Mouse (Mus musculus): ENCODE data around the gene Cckbr.
"Not testable (repeated sequence)": the region's sequence is repeated elsewhere in the genome, so short reads cannot be mapped to it uniquely, and the experiment has no call there.

Cckbr gene

DNA sequence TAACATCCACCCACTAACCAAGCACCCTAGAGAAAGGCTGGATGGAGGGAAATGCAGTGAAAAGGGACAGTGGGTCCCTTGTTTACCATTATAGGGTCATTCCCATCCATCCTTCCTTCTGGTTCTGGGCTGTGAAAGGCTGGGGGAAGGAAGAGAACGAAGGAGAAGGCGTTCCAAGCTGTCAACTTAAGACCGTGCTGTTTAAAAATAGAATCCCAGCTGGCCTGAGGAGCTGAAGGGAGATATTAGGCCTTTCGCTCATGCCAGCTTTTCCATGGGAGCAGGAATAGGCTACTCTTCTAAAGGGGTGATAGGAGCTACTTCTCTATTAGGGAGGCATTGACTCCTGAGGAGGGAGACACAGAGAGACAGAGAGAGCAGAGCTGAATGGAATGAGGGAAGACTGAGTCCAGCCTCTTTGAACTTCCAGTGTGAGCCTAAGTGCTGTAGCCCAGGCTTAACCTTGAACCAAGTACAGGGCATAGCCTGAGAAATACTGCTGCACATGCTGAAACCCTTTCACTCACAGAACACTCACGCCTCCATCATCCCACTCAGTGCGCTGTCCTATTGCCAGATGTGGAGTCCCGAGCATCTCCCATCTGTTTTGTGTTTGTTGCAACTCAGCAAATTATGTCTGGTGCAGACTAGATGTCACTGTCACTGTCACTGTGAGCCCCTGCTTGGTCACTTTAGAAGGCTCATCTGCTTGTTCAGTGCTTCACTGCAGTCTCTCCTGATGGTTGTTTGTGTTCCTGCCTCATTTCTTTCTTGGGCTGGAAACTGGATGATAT, 12.6 kb downstream of the Cckbr start:
- no peak for DNase-seq (ENCODE audit: low read depth, low spot score)

- DNase-seq (ENCODE audit: low read depth, low spot score) = no peak
These were observed 15.9 kb downstream of the Cckbr start for GRCm38 (mm10) chr7:105441426-105441825.

- DNase-seq (ENCODE audit: low read depth, low spot score) = no peak
These were observed 19.5 kb downstream of the Cckbr start for GRCm38 (mm10) chr7:105445076-105445475.

DNA sequence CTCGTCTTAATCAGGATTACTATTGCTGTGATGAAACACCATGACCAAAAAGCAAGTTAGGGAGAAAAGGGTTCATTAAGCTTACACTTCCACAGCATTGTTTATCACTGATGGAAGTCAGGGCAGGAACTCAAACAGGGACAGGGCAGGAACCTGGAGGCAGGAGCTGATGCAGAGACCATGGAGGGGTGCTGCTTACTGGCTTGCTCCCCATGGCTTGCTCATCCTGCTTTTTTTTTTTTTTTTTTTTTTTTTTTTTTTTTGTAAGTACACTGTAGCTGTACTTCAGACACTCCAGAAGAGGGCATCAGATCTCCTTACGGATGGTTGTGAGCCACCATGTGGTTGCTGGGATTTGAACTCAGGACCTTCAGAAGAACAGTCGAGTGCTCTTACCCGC, 27.8 kb downstream of the Cckbr start:
- not testable (repeated sequence) for DNase-seq (ENCODE audit: low read depth, low spot score)

DNA sequence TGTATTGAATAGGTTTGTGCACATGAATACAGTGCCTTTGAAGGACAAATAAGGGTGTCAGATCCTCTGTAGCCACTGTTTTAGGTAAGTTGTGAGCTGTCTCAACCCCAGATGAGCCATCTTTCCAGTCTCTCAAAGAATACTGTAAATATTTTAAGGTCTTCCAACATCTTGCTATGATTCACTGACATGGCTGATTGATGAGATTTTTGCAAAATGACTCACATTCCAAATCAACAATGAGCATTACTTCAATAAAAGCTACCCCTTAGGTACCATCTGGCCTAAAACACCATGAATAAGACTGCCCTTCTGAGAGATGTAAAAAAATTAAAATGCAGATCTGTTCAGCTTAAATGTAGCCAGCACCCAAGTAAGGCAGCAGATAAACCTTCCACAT, 33.0 kb downstream of the Cckbr start:
- DNase-seq (ENCODE audit: low read depth, low spot score) = no peak

GRCm38 (mm10) chr7:105465505-105465904, 40.0 kb downstream of the Cckbr start:
- not testable (repeated sequence) for DNase-seq (ENCODE audit: low read depth, low spot score)

DNA sequence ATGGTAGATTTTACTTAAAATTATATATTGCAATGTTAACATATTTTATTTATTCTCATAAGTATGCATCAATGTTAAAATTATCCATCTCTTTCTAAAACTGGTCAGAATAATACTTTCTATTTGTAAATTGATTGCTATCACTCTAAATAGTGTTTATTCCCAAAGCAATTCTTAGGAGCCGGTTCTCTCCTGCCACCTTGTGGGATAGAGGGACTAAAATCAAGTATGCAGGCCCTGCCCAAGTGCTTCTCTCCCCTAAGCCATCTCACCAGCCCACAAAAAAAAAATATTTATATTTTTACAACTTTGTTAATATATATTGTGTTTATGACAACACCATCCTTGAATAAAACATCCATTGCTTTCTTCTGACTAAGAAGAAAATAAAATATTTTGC, 47.1 kb downstream of the Cckbr start:
- DNase-seq (ENCODE audit: low read depth, low spot score) = no peak

GRCm38 (mm10) chr7:105474771-105475315, 49.3 kb downstream of the Cckbr start:
- DNase-seq (ENCODE audit: low read depth, low spot score) = no peak

GRCm38 (mm10) chr7:105475396-105475949, 49.9 kb downstream of the Cckbr start:
- DNase-seq (ENCODE audit: low read depth, low spot score) = no peak

DNA sequence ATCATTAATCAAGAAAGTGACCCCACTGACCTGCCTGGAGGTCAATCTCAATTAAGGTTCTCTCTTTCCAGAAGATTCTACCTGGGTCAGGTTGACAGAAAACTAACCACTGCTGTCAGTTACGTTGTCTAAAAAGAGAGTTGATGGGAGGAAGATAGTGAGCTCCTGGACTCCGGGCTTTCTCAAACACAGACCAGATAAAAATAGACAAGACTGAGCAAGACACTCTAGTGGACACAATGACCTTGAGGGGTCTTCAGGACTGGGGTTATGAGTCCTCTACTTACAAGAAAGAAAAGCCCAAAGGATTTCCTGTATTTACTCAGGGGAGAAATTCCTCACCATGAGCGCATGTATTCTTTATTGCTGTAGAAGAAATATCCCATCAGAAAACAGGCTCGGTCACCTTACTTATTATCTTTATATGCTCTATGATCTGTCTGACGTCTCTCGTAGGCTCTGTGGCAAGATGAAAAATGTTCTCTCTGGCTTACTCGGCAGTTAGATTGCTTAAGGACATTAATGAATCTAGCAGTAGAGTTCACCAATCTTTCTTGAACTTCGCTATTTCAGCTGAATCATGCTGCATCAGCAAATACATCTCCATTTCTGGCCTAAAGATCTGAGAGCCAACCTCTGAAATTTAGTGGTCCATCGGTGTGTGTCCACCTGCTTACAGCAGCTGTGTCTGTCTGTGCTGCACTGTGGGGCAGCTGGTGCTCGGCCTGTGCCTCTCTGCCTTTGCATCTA, 51.3 kb downstream of the Cckbr start:
- DNase-seq (ENCODE audit: low read depth, low spot score) = no peak

GRCm38 (mm10) chr7:105477433-105477700, 51.8 kb downstream of the Cckbr start:
- no peak for DNase-seq (ENCODE audit: low read depth, low spot score)

GRCm38 (mm10) chr7:105477841-105478240, 52.3 kb downstream of the Cckbr start:
- DNase-seq (ENCODE audit: low read depth, low spot score) = peak; percentile 54

DNA sequence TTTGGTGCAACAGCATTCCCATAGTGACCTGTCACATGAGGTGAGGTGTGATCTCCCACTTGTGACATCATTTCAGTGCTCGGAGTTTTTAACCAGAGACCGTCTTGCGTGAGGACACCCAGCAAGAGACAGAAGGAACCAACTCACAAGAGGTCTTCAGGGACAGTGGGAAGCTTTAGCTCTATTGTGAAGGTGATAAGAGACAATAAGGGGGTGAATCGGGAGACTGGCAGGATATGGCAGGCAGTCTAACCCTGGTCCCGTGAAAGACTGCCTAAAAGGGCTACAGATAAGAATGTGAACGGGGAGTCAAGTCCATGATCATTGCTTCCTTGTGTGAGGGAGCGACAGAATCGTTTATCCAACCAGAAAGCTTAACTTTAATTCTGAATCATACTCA, 52.8 kb downstream of the Cckbr start:
- DNase-seq (ENCODE audit: low read depth, low spot score) = no peak

DNA sequence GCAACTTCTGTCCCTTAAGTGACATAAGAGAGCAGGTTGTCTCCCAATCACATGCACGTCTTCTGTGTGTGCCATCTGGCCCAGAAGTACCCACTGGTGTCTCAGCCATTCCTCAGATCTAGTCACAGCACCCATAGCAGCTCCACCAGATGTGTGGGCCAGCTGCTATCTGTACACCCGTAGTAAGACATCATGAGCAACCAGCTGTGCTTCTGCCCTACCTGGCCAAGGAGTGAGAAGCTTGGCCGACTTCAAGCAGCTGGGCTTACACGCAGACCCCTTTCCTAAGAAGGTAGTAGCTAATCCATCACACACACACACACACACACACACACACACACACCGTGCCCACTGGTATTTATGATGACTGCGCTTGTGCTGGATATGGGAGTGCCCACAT, 53.7 kb downstream of the Cckbr start:
- DNase-seq (ENCODE audit: low read depth, low spot score) = no peak

DNA sequence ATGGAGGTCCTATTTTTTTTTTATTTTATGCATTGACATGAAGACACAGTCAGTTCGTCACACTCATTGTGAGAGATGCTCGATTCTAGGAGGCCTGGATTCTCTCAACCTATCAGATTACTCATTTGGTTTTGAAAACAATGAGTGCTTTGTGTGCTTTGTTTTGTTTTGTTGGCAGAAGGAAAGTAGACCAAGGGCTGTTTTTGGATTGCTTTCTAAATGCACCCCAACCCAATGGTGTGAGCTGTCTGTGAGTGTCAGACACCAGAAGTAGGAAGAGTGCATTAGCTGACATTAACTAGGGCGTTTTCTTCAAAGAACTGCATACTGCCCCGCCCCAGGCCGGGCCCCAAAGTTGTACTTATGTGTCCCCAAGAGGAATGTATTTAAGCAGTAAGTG, 54.5 kb downstream of the Cckbr start:
- DNase-seq (ENCODE audit: low read depth, low spot score) = no peak

DNA sequence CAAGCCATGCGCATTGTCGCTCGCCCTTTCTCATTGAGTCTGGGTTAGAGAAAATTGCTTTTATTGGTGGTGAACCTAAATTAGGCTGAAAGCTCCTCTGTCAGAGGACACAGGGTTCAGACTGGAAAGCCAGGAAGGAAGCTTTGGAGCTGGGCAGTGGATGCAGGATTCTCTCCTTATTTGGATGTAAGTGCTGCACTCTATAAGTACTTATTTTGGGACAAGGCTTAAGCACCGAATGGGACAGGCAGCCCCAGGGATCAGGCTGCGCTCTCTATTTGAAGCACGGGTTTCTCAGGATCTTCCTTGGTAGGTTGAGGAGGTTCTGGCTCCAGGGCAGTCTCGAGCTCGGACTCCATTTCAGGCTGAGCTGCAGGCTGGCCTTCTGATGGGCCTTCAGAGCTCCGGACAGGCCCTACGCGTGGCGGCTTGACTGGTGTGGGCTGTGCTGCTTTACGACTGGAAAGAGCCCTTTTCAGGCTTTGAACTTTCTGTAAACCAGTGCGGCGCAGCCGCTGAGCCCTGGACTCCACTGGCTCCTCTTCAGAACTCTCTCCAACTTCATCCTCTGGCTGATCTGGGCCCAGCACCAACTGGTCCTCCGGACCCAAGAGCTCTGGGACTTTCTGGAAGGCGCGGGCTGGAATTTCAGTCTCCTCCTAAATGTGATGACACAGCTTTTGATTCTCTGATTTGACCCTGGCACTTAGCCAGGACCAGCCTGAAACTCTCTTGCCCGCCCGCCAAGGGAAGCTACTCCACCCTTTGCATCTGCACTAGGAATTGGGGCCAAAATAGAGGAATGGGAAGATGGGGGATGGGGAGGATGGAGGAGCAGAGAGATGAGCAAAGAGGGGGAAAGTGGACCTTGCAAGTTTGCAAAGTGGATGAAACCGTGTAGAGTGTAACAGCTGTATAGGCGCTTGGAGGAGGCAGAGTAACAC, 55.3 kb downstream of the Cckbr start:
- no peak for DNase-seq (ENCODE audit: low read depth, low spot score)

DNA sequence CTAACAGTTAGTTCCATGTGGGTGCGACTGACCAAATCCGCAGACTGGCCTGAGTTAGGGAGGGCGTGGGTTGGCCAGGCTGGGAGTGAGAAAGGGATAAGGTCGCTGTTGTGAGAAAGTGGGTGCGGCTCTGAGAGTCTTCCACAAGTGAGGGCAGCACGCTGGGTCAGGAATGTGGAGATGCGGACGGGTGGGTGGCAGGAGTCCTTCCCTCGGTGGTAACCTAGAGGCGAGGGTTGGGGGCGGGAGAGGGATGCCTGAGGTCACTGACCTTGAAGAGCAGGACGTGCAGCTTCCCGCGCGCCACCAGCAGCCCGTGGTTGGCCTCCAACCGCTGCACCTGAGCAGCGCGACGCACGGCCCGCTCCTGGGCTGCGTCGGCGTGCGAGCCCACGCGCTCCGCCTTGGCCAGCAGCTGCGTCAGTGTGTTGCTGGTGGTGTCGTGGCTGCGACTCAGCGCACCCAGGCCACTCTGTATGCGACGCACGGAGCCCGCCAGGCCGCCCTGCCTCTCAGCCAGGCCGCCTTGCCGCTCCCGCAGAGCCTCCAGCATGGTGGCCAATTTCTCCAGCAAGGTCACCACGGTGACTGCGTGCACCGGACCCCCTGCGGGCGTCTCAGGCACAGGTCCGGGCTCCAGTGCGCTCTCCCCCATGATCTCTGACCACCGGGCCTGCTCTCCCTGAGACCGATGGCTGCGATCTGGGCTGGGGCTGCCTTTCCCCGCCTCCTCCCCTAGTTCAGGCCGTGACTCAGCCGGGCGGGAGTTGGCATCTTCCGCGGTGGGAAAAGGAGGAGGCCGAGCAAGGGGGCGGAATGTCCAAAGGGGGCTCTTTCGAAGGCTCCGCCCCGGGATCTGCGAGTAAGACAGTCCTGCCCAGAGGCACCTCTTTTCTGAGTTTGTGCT, 56.2 kb downstream of the Cckbr start, which contains the start of gene Cavin3:
Gene Cavin3 (minus strand): TSS at position 796 of the 907 bp plus-strand sequence.
- DNase-seq (ENCODE audit: low read depth, low spot score) = peak; percentile 38

- peak; percentile 26 for DNase-seq (ENCODE audit: low read depth, low spot score)
These were observed 56.9 kb downstream of the Cckbr start for GRCm38 (mm10) chr7:105482426-105482825.

DNA sequence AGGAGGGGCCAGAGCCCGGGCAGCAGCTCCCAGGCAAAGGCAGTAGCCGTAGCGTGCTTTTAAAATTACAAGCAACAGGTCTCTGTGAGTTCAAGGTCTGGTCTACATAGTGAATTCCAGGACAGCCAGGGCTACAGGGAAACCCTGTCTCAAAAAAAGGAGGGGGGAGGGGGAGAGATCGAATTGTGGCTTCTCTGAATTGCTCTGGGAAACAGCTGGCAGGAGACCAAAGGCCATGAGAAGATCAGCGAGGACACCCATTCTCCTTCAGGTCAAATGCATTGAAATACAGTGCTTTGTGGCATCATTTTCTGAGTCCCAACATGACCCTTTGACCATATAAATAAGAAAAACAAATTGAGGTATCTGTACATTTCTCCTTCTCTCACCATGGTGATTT, 59.5 kb downstream of the Cckbr start:
- DNase-seq (ENCODE audit: low read depth, low spot score) = no peak

DNA sequence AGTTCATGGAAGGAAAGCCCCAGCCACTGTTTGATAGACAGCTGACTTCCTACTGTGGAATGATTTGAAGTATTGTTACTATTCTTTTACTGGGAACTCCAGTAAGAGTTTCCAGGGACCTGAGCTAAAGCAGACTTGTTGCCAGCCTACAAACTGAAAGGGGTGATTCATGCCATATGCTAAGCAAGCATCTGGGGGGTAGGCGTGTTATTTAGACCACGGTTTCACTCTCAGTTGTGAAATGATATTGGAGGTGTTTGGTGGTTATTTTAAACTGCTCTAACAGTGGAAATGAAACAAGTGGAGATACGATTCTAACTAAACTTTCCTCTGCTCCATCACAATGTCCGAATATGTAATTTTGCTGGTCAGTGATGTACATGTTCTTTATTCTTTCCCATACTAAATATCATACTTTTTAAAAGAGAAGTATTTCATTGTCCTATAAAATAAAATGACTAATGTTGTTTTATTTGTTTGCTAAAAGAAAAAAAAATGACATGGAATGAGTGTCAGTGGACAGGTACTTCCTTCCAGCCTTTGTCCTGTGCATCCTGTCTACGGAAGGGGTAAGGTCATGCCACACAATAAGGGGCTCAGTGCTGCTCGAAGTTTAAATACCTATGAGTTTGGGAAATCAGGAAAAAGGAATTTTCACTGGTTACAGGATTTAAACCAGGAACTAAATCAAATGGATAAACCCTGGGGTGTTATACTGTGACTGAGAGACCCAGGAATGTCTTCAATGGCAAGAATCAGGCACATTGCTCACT, 61.8 kb downstream of the Cckbr start:
- no peak for DNase-seq (ENCODE audit: low read depth, low spot score)
